Mouse (Mus musculus): ENCODE measurements around the gene Bnip1. TPM values are rescaled to one million over a fixed set of nuclear protein-coding genes. Genes with fewer than 3 reads are reported as not detected.

Bnip1 gene
- polyA plus RNA-seq, 1 experiment = 26.5 TPM

DNA sequence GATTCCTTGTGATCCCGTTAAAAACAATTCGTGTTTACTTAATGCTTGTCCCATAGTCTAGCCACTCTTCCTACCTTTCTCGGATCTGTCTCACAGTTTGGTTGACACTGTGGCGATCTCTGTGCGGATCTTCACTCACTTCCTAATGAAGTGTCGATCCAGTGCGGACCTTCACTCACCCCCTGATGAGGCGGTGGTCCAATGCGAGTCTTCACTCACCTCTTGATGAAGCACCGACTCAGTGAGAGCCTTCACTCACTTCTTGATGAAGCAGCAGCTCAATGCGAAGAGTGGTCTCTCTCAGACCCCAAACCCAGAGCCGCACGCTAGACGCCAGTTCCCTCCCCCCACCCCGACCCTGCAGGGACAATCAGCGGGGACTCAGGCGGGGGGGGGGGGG, 45.3 kb downstream of the Bnip1 start:
- H3K9me3 ChIP-seq = peaks cover 14% of the 10 kb centered on the region
- no peaks in the 10 kb centered on the region for H3K4me1 ChIP-seq
- H3K27me3 ChIP-seq (replicated peaks) = peaks cover 47% of the 10 kb centered on the region
- TF ChIP-seq FLI1 (IDR thresholded peaks at IDR 0.05; ENCODE audit: low read length) (no peak), GATA1 (IDR thresholded peaks at IDR 0.05; ENCODE audit: borderline replicate concordance, low read length) (no peak)
- no peaks in the 10 kb centered on the region for H3K36me3 ChIP-seq (replicated peaks; ENCODE audit: low read length)
- no peak overlapping the region for H3K4me3 ChIP-seq (replicated peaks)

DNA sequence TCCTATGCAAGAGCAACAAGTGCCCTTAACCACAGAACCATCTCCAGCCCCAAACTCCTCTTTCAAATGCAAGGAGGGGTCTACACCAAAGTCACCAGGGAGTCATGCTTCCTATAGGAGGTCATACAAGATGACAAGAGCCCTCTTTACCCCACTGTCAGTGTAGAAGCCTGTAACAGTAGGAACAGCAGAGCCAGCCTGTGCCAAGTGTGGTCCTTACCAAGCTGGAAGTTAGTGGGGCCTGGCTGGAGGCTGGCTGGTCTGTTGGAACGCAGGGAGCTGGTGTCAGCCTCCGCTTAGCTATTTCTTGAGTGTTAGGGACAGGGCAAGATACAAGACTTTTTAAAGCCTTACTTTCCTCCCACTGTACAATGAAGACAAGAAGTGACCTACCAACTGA, 52.9 kb downstream of the Bnip1 start:
- no peak for TF ChIP-seq FLI1 (IDR thresholded peaks at IDR 0.05; ENCODE audit: low read length)
- TF ChIP-seq GATA1 (IDR thresholded peaks at IDR 0.05; ENCODE audit: borderline replicate concordance, low read length) = no peak
- H3K27me3 ChIP-seq (replicated peaks) = peaks cover 95% of the 10 kb centered on the region
- H3K4me3 ChIP-seq (replicated peaks) = no peak overlapping the region
- H3K9me3 ChIP-seq = peaks cover 28% of the 10 kb centered on the region
- peaks cover 24% of the 10 kb centered on the region for H3K4me1 ChIP-seq
- no peaks in the 10 kb centered on the region for H3K36me3 ChIP-seq (replicated peaks; ENCODE audit: low read length)

DNA sequence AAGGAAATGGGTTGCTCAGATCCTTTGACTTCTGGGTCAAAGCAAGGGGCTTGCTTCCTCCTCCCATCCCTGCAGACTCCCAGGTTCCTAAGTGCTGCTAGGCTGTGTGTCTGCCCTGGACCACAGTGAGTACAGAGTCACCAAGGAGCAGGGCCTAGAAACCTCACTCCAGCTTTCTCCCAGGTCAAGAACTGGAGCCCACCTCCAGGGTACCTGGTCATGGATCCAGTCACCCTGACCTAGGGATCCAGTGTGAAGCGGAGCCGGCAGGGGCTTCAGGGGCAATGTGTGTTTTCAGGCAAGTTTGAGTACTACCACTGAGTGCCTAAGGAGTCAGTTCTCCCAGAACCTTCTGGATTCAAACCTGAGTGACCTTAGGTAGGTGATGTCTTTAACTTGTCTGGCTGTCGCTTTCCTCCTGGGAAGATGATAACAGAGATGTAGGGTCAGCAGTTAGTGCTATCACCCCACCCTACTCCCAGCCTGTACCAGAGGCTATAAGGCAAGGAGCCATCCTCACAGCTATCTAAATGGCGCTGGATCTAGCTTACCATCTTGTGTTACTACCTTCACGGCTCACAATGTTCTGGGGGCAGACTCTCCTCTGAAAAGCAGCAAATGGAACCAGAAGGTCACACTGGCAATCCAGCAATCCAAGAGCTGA, 53.6 kb downstream of the Bnip1 start:
- Histone ChIP-seq H3K36me3 (replicated peaks; ENCODE audit: low read length) (no peaks in the 10 kb centered on the region), H3K4me3 (replicated peaks) (no peak overlapping the region), H3K27me3 (replicated peaks) (peaks cover 95% of the 10 kb centered on the region), H3K4me1 (peaks cover 31% of the 10 kb centered on the region), H3K9me3 (peaks cover 28% of the 10 kb centered on the region)
- no peak for TF ChIP-seq FLI1 (IDR thresholded peaks at IDR 0.05; ENCODE audit: low read length)
- TF ChIP-seq GATA1 (IDR thresholded peaks at IDR 0.05; ENCODE audit: borderline replicate concordance, low read length) = no peak

DNA sequence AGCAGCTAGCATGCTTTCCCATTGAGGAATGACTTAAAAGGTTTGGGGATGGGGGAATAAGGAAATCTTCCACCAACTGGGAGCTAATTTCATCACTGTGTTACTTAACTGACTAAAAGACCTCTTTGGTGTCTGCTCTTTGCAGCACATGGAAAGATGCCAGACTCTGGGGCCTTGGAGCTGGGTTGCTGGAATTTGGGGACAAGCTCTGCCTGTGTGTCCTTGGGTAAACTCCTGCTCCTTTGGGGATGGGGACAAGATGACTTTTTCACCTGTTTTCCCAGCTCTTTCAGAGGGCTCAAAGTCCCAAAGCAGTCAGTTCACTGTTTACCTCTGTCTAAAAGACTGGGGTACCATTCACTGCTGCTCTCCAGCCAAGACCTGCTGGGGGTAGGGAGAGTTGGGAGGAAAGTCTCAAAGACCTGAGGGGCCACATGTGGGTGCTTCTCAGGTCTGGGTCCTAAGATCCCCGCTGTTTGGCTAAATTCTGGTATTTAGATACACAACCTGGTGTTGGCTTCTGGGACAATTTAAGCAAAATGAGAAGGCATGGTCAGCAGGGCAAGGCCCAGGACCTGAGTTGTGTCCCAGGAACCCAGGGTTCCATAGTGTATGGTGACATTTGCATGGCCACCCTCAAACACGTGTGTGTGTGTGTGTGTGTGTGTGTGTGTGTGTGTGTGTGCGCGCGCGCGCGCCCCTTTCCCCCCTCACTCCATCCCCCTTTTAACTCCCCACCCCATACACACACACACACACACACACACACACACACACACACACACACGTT, 54.3 kb downstream of the Bnip1 start:
- Histone ChIP-seq H3K9me3 (peaks cover 24% of the 10 kb centered on the region), H3K4me3 (replicated peaks) (no peak overlapping the region), H3K36me3 (replicated peaks; ENCODE audit: low read length) (no peaks in the 10 kb centered on the region), H3K27me3 (replicated peaks) (peaks cover 95% of the 10 kb centered on the region), H3K4me1 (peaks cover 33% of the 10 kb centered on the region)
- TF ChIP-seq FLI1 (IDR thresholded peaks at IDR 0.05; ENCODE audit: low read length) (no peak), GATA1 (IDR thresholded peaks at IDR 0.05; ENCODE audit: borderline replicate concordance, low read length) (no peak)

DNA sequence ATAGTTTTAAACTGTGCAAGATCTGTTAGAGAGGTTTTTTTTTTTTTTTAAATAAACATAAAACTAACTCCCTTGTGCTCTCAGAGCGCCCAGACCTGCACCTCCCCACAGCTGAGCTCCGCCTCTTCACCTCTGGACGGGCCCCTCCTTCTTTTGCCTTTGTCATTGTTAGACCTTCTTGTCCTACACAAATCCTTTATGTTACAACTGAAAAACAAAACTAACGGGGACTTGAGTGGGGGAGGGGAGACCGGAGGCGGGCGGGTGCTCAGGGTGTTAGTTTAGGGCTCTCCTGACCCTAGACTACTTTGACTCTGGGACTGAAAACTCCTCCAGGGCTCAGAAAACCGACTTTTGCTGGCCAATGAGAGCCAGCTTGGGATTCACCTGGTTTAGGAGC, 55.1 kb downstream of the Bnip1 start:
- TF ChIP-seq FLI1 (IDR thresholded peaks at IDR 0.05; ENCODE audit: low read length) (no peak), GATA1 (IDR thresholded peaks at IDR 0.05; ENCODE audit: borderline replicate concordance, low read length) (no peak)
- H3K27me3 ChIP-seq (replicated peaks) = peaks cover 95% of the 10 kb centered on the region
- peaks cover 16% of the 10 kb centered on the region for H3K9me3 ChIP-seq
- peaks cover 33% of the 10 kb centered on the region for H3K4me1 ChIP-seq
- no peak overlapping the region for H3K4me3 ChIP-seq (replicated peaks)
- H3K36me3 ChIP-seq (replicated peaks; ENCODE audit: low read length) = no peaks in the 10 kb centered on the region

DNA sequence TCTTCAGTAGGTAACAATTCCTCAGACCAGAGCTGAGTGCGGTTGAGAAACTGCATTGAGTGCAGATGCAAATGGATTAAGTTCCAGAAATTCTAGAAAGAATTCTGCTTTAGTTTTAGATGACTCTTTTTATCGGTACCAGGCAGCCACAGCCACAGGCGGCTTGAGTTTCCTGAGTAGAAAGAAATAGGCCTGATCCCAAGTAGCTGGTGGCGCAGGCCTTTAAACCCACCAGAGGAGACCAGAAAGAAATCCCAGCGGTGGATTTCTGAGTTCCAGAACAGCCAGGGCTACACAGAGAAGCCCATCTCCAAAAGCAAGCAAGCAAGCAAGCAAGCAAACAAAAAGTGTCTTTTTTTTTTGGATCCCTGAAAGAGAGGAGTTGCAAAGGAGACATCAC, 55.5 kb downstream of the Bnip1 start:
- H3K4me3 ChIP-seq (replicated peaks) = no peak overlapping the region
- no peak for TF ChIP-seq FLI1 (IDR thresholded peaks at IDR 0.05; ENCODE audit: low read length)
- TF ChIP-seq GATA1 (IDR thresholded peaks at IDR 0.05; ENCODE audit: borderline replicate concordance, low read length) = no peak
- peaks cover 97% of the 10 kb centered on the region for H3K27me3 ChIP-seq (replicated peaks)
- H3K9me3 ChIP-seq = peaks cover 12% of the 10 kb centered on the region
- H3K36me3 ChIP-seq (replicated peaks; ENCODE audit: low read length) = no peaks in the 10 kb centered on the region
- H3K4me1 ChIP-seq = peaks cover 37% of the 10 kb centered on the region

DNA sequence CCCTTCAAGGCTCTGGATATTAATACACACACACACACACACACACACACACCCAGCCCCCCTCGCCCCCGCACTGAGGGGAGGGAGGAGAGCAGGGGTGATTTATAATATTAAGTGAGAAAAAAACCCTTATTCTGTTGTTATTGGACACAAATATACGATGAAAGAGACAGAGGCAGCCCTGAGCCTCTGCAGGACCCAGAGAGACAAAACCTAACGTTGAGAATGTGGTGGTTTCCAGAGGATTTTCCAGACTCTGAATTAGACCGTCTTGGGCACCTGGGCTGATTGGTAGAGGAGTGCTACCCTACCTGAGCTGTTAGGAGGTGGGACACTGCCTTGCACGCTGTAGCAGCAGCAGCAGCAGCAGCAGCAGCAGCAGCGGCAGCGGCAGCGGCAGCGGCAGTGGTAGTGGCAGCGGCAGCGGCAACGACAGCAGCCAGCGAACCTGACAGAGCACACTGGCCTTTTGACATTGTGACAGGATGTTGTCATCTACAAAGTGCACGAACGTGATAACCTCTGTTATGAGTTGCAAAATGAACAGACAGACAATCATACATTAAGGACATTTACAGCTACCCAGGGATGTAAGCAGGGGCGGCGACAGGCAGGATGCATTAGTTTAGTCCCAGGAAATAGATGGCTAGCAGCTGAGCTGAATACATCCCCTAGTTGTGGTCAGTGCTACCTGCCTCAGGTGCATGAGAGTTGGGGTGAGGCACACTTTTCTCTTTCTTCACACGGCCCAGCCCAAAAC, 56.1 kb downstream of the Bnip1 start:
- H3K4me3 ChIP-seq (replicated peaks) = peak overlapping the region; percentile 82
- H3K36me3 ChIP-seq (replicated peaks; ENCODE audit: low read length) = no peaks in the 10 kb centered on the region
- peaks cover 37% of the 10 kb centered on the region for H3K4me1 ChIP-seq
- H3K27me3 ChIP-seq (replicated peaks) = peaks cover 98% of the 10 kb centered on the region
- TF ChIP-seq FLI1 (IDR thresholded peaks at IDR 0.05; ENCODE audit: low read length) (no peak), GATA1 (IDR thresholded peaks at IDR 0.05; ENCODE audit: borderline replicate concordance, low read length) (no peak)
- peaks cover 12% of the 10 kb centered on the region for H3K9me3 ChIP-seq

DNA sequence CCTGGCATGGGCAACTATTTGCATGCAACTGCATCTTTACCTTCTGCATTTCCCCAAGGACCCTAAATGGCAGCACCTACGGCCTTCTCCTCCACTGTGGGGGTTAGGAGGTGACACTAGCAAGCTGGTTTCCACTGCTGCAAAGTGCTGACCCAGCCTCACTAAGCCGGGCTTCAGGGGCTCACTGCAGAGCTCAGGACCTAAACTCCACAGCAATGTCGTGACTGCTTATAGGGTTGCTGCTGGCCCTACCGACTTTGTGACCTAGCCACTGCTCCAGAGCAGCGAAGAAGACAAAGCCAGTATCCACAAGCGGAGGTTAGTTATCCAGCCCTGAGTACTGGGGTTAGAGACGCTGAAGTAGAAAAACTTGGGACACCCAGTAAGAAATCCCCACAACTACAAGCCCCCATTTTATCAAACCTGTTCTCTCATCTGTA, 56.7 kb downstream of the Bnip1 start:
- Histone ChIP-seq H3K36me3 (replicated peaks; ENCODE audit: low read length) (no peaks in the 10 kb centered on the region), H3K4me1 (peaks cover 37% of the 10 kb centered on the region), H3K4me3 (replicated peaks) (no peak overlapping the region), H3K9me3 (peaks cover 12% of the 10 kb centered on the region), H3K27me3 (replicated peaks) (peaks cover 98% of the 10 kb centered on the region)
- TF ChIP-seq GATA1 (IDR thresholded peaks at IDR 0.05; ENCODE audit: borderline replicate concordance, low read length) = no peak
- TF ChIP-seq FLI1 (IDR thresholded peaks at IDR 0.05; ENCODE audit: low read length) = no peak

DNA sequence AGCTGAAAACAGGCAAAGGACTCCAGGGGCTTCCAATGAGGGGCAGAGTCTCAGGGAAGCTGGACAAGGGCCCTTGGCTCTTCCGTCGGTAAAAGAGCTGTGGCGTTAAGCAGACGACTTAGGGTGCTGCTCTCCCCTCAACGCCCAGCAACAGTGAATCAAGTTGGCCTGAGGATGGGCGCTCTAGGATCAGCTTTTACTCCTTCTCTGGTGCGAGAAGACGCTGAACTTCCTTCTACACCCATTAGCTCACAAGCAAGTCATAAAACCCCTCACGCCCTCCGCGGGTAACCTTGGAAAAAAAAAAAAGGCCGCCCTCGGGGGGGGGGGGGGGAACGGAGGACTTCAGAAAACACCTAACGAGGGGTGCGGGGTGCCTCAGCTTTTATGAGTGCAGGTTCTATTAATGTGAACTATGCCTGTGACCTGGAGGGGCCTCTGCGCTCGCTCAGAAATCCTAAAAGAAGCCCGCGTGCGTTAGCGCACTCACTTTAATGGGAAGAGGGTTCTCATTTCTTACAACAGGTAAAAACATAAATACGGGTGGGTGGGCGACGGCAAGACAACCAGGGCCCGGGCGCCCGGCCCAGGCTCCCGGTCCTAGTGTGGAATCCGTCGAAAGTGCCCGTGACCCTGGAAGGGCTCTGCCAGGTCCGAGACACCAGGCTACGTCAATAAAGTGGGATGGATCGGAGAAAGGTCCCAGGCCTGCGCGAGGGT, 57.5 kb downstream of the Bnip1 start:
- TF ChIP-seq FLI1 (IDR thresholded peaks at IDR 0.05; ENCODE audit: low read length) (no peak), GATA1 (IDR thresholded peaks at IDR 0.05; ENCODE audit: borderline replicate concordance, low read length) (no peak)
- H3K4me3 ChIP-seq (replicated peaks) = no peak overlapping the region
- peaks cover 37% of the 10 kb centered on the region for H3K4me1 ChIP-seq
- no peaks in the 10 kb centered on the region for H3K36me3 ChIP-seq (replicated peaks; ENCODE audit: low read length)
- peaks cover 9% of the 10 kb centered on the region for H3K9me3 ChIP-seq
- H3K27me3 ChIP-seq (replicated peaks) = peaks cover 99% of the 10 kb centered on the region

Measured in megakaryocyte, embryonic 14.5 days (primary cell).